Mouse (Mus musculus) midbrain, postnatal 0 days (tissue): Measurements from ENCODE around the gene Tef. TPM values are rescaled to one million over a fixed set of nuclear protein-coding genes. Genes with fewer than 3 reads are reported as not detected.

Source experiments
- ATAC-seq: fragments of 200-750 bp; cut with Nextera tagmentation; 2 replicates; pipeline ENCODE4 v1.8.0; 2017; ENCODE audit warnings: moderate number of reproducible peaks, mild to moderate bottlenecking, moderate TSS enrichment, moderate library complexity; ENCODE audit not compliant: low FRiP score
- DNase-seq: peaks from one replicate; pipeline ENCODE4 v3.0.0-alpha.2; 2015; ENCODE audit warnings: low spot score
- H3K27ac ChIP-seq: fragments of 300-500 bp; sonication (generic); 2 replicates; pipeline ENCODE4 v1.5.1; 2014; ENCODE audit warnings: low read depth, mild to moderate bottlenecking, low read length, mixed read lengths
- H3K27me3 ChIP-seq: fragments of 300-500 bp; sonication (generic); 2 replicates; pipeline ENCODE4 v1.6.1; 2014; ENCODE audit warnings: low read length, control low read depth, mixed read lengths; ENCODE audit not compliant: insufficient read depth
- H3K36me3 ChIP-seq: fragments of 300-500 bp; sonication (generic); 2 replicates; pipeline ENCODE4 v1.6.1; 2014; ENCODE audit warnings: low read length, control low read depth, mixed read lengths; ENCODE audit not compliant: insufficient read depth
- H3K4me1 ChIP-seq: fragments of 300-500 bp; sonication (generic); 2 replicates; pipeline ENCODE4 v1.6.1; 2014; ENCODE audit warnings: mild to moderate bottlenecking, control low read depth, antibody characterized with exemption, low read length, mixed read lengths; ENCODE audit not compliant: insufficient read depth
- H3K4me2 ChIP-seq: fragments of 300-500 bp; sonication (generic); 2 replicates; pipeline ENCODE4 v1.6.1; 2014; ENCODE audit warnings: low read depth, mild to moderate bottlenecking, low read length, mixed read lengths; ENCODE audit not compliant: poor library complexity, severe bottlenecking
- H3K4me3 ChIP-seq: fragments of 300-500 bp; sonication (generic); 2 replicates; pipeline ENCODE4 v1.5.1; 2014; ENCODE audit warnings: low read depth, mild to moderate bottlenecking, low read length, moderate library complexity
- H3K9ac ChIP-seq: fragments of 300-500 bp; sonication (generic); replicated peaks from 2 replicates; pipeline ENCODE4 v1.6.1; 2014; ENCODE audit warnings: mild to moderate bottlenecking, low read length, moderate library complexity, mixed read lengths; ENCODE audit not compliant: poor library complexity, severe bottlenecking
- H3K9me3 ChIP-seq: fragments of 300-500 bp; sonication (generic); 2 replicates; pipeline ENCODE4 v1.6.1; 2016; ENCODE audit warnings: low read length, control low read depth
- CTCF ChIP-seq: IDR thresholded peaks from 2 replicates; pipeline ENCODE4 v1.5.1; 2016; ENCODE audit warnings: antibody characterized with exemption, mild to moderate bottlenecking
- WGBS: fragments of 180-500 bp; shearing (Covaris S2); extraction: QIAGEN DNeasy Blood & Tissue Kit; methylation state at CpG from one replicate; pipeline ENCODE4 v1.1.7; 2014; 5-methylcytosine and 5-hydroxymethylcytosine counted together
- polyA plus RNA-seq: library from polyadenylated mRNA; unstranded; fragments of >200 nt; fragmentation: Nextera tagmentation; extraction: Ambion mirVana; gene quantifications from 2 replicates; pipeline ENCODE4 v1.2.1, GENCODE M21; 2015
- total RNA-seq: library from RNA; depleted of rRNA; stranded (reverse); fragments of >200 nt; gene quantifications from 2 replicates; pipeline ENCODE4 v1.2.3, GENCODE M21; 2014

Tef gene
- total and polyA plus RNA-seq, 2 experiments from 2014 or later, result 25.4 to 60.6 TPM

DNA sequence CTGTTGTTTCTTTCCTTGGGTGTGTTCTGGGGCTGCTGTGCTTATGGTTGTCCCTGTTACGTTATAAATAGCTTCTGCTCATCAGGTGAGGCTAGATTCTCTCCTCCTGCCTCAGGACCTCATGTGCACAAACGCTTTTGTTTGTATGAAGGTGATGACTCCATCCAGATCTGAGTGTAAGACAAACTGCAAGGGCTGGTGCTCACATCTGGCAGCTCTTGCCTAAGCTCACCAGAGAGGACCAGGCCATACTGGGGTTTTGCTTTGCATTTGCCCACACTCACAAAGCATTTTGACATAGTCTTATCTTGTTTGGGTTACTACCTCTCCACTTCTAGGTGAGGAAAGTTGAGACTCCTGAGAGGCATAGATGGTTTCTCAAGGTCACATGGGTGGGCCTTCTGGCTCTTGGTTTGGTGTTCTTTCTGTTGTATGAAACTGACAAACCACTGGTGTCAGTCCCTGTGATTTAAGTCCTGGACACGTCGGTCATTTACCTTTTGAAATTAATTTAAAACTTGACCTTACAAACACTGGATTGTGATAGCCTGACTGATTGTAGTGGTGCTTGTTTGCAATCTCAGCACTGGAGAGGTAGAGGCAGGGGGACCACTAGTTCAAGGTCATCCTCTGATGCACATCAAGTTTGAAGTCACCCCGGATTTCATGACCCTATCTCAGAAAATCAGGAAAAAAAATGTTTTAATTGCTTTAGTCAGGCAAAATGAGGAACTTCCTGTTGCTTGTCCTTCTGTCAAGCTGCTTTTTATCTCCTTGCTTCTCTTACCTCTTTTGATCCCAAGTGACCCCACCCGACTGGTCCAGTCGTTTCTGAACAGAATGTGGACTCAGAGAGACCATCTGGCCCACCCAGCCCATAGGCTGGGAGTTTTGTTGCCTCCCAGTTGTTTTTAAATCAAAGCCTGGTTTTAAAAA lies 10.7 kb downstream of the Tef start:
- Histone ChIP-seq H3K36me3 (peaks cover 28% of the 10 kb centered on the region), H3K27ac (no peak overlapping the region), H3K4me1 (peaks cover 6% of the 10 kb centered on the region), H3K9ac (0 out of 2 replicates have a peak overlapping the region, but pooled peaks have one; percentile 24), H3K27me3 (no peaks in the 10 kb centered on the region), H3K4me2 (peak overlapping the region; percentile 71), H3K9me3 (no peaks in the 10 kb centered on the region), H3K4me3 (peak overlapping the region; percentile 86)
- WGBS, result 73% methylated on average over 7 of the region's 7 CpGs
- no peak for ATAC-seq
- TF ChIP-seq CTCF, result no peak
- DNase-seq, result no peak

GRCm38 (mm10) chr15:81813986-81814705 lies 11.9 kb downstream of the Tef start:
- H3K9ac ChIP-seq, result peak overlapping the region; percentile 46; the same call in 1 of the 2 replicates
- H3K4me1 ChIP-seq, result peaks cover 6% of the 10 kb centered on the region
- DNase-seq (no peak), ATAC-seq (no peak)
- H3K4me2 ChIP-seq, result no peak overlapping the region
- no peak for TF ChIP-seq CTCF
- no peaks in the 10 kb centered on the region for H3K9me3 ChIP-seq
- H3K27me3 ChIP-seq, result no peaks in the 10 kb centered on the region
- no peak overlapping the region for H3K27ac ChIP-seq
- WGBS, result 64% methylated on average over 5 of the region's 5 CpGs
- H3K36me3 ChIP-seq, result peaks cover 29% of the 10 kb centered on the region
- no peak overlapping the region for H3K4me3 ChIP-seq

GRCm38 (mm10) chr15:81814716-81815370 lies 12.6 kb downstream of the Tef start:
- ATAC-seq (no peak), DNase-seq (no peak)
- TF ChIP-seq CTCF, result no peak
- Histone ChIP-seq H3K4me3 (no peak overlapping the region), H3K9me3 (no peaks in the 10 kb centered on the region), H3K27ac (no peak overlapping the region), H3K27me3 (no peaks in the 10 kb centered on the region), H3K9ac (no peak overlapping the region), H3K36me3 (peaks cover 32% of the 10 kb centered on the region), H3K4me2 (no peak overlapping the region), H3K4me1 (peaks cover 6% of the 10 kb centered on the region)
- 94% methylated on average over 12 of the region's 12 CpGs for WGBS

GRCm38 (mm10) chr15:81818404-81818803 lies 16.2 kb downstream of the Tef start:
- no peak for TF ChIP-seq CTCF
- Histone ChIP-seq H3K4me1 (no peaks in the 10 kb centered on the region), H3K27ac (no peak overlapping the region), H3K4me3 (no peak overlapping the region), H3K27me3 (no peaks in the 10 kb centered on the region), H3K9ac (no peak overlapping the region), H3K36me3 (peaks cover 50% of the 10 kb centered on the region), H3K4me2 (no peak overlapping the region), H3K9me3 (no peaks in the 10 kb centered on the region)
- DNase-seq (no peak), ATAC-seq (no peak)
- 89% methylated on average over 3 of the region's 3 CpGs for WGBS

- TF ChIP-seq CTCF, result no peak
- H3K27me3 ChIP-seq, result no peaks in the 10 kb centered on the region
- WGBS, result 85% methylated on average over 3 of the region's 3 CpGs
Measured at GRCm38 (mm10) chr15:81822631-81823030, 20.4 kb downstream of the Tef start.

More at GRCm38 (mm10) chr15:81822631-81823030, 20.4 kb downstream of the Tef start:
- Histone ChIP-seq H3K27ac (no peak overlapping the region), H3K9me3 (no peaks in the 10 kb centered on the region), H3K36me3 (peaks cover 64% of the 10 kb centered on the region), H3K4me1 (no peaks in the 10 kb centered on the region), H3K4me3 (no peak overlapping the region), H3K4me2 (no peak overlapping the region), H3K9ac (no peak overlapping the region)
- no peak for DNase-seq
- ATAC-seq, result no peak
